Mouse (Mus musculus): ENCODE results near the gene Hes2.

DNA sequence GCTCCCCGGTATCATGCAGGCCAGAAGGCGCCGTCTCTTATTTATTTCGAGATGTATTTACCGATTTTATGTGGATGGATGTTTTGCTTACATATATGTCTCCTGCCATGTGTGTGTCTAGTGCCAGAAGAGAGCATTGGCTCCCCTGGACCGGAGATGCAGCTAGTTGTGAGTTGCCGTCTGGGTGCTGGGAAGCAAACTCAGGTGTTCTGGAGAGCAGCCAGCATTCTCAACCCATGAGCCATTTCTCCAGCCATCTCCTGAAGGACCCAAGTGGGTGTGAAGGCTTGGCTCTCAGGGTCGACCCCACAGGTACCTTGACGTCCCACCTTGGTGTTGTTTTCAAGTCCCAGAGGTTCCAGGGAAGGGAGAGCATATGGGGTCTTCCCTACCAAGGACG, 23.5 kb downstream of the Hes2 start:
- TF ChIP-seq CTCF (IDR thresholded peaks at IDR 0.05; ENCODE audit: insufficient read depth, low read length) (no peak), POLR2A (IDR thresholded peaks at IDR 0.05; ENCODE audit: borderline replicate concordance, extremely low read depth, low read depth, low read length) (no peak)

All from lung, adult 2 months (tissue).